ENCODE assay signal across 15 mouse cellular contexts in the genomic region with DNA sequence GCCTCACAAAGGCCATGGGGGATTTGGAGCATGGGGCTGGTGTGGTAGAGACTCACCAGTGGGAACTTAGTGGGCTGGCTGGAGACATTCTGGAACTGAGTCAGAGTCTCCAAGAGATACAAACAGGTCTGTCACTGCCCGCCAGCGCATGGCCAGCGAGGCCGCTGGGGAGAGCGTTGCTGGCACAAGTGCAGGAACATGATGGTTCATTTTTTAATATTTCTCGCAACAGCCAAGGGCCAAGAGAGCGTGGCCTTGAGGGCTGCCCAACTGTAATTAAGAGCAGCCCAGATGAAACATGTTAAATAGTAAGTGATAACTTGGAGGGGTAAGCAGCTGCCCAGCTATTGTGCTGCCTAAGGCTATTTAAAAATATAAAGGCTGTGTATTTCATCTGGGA. TPM values are rescaled to one million over a fixed set of nuclear protein-coding genes. Genes with fewer than 3 reads are reported as not detected.
DNase-seq lines count a peak whose midpoint lies in the region.
"Had no signal": no experiment of that assay in that cellular context is flagged by ENCODE, and none has a peak within 500 bp of the region (broad histone marks: within the 10 kb centered on the region; RNA-seq: fewer than 3 reads in every experiment).

No protein-coding gene starts in this region.

- peak; percentile 29 for DNase-seq in ovary, postnatal 36 days (ENCODE audit: low spot score)
- no peak for DNase-seq in ovary, postnatal 10 days (ENCODE audit: low spot score)
- peak; percentile 61 for DNase-seq in adrenal gland, postnatal 10 days
- peak; percentile 64 for DNase-seq in lung, postnatal 10 days
- peak; percentile 75 for DNase-seq in testis, postnatal 14 days (ENCODE audit: low spot score)
- DNase-seq in gastrocnemius, adult 18-20 months (ENCODE audit: low spot score): no peak
- no peak for DNase-seq in cerebellum, adult 9-11 months
- no peak for DNase-seq in left cerebral cortex, adult 18-20 months (ENCODE audit: low spot score in 2 of 2)
- DNase-seq: cerebellum, adult 8-10 months; gastrocnemius, postnatal 10 days; heart, adult 2 months; heart, postnatal 14 days; kidney, adult 2 months; retina, postnatal 1 day; right cerebral cortex, postnatal 4 days had no signal

RNA-seq across cellular contexts. Expression of a gene that starts 38.4 kb away (rescaled TPM):
- 10 to 100 TPM; 35.9 to 39.0 TPM for total RNA-seq in adrenal gland, postnatal 10 days (2021)
- 10 to 100 TPM; 28.6 to 31.3 TPM for total RNA-seq in gastrocnemius, adult 18-20 months (2021)
- total RNA-seq in left cerebral cortex, adult 18-20 months (2021): 10 to 100 TPM; 13.2 to 13.4 TPM

RNA-seq across cellular contexts. Expression of a gene that starts 38.4 kb away (rescaled TPM):
- total RNA-seq in adrenal gland, postnatal 10 days (2021): 10 to 100 TPM; 64.9 to 66.4 TPM
- 10 to 100 TPM; 21.5 to 22.6 TPM for total RNA-seq in gastrocnemius, adult 18-20 months (2021)
- total RNA-seq in left cerebral cortex, adult 18-20 months (2021): 100 to 1,000 TPM; 152 to 161 TPM

Comparison
In these comparisons a context has a peak if more than half of its experiments do, and no peak if none do; other contexts are left out.
1. DNase-seq: peak in ovary, postnatal 36 days (single experiment), adrenal gland, postnatal 10 days (single experiment), lung, postnatal 10 days (single experiment) and testis, postnatal 14 days (single experiment); none in ovary, postnatal 10 days (single experiment), gastrocnemius, adult 18-20 months (single experiment), cerebellum, adult 9-11 months (single experiment) and left cerebral cortex, adult 18-20 months (0 of 2).